Mouse (Mus musculus) embryonic facial prominence, embryonic 14.5 days (tissue): ENCODE data around the gene Rnd3. TPM values are rescaled to one million over a fixed set of nuclear protein-coding genes. Genes with fewer than 3 reads are reported as not detected.

Experiments
- ATAC-seq: fragments of 200-750 bp; cut with Nextera tagmentation; 2 replicates; pipeline ENCODE4 v1.8.0; 2017; ENCODE audit warnings: low read depth, moderate number of reproducible peaks, moderate TSS enrichment
- DNase-seq: peaks from one replicate; pipeline ENCODE4 v3.0.0-alpha.2; 2015; ENCODE audit warnings: low spot score
- H3K27ac ChIP-seq: fragments of 300-500 bp; sonication (generic); replicated peaks from 2 replicates; pipeline ENCODE4 v1.5.1; 2014; ENCODE audit warnings: low read depth, mild to moderate bottlenecking, low read length, moderate library complexity
- H3K27me3 ChIP-seq: fragments of 300-500 bp; sonication (generic); replicated peaks from 2 replicates; pipeline ENCODE4 v1.6.1; 2014; ENCODE audit warnings: low read length; ENCODE audit not compliant: control insufficient read depth, insufficient read depth
- H3K36me3 ChIP-seq: fragments of 300-500 bp; sonication (generic); 2 replicates; pipeline ENCODE4 v1.6.1; 2014; ENCODE audit warnings: low read length, mixed read lengths; ENCODE audit not compliant: control insufficient read depth, insufficient read depth
- H3K4me1 ChIP-seq: fragments of 300-500 bp; sonication (generic); 2 replicates; pipeline ENCODE4 v1.6.1; 2014; ENCODE audit warnings: antibody characterized with exemption, low read length; ENCODE audit not compliant: control insufficient read depth, insufficient read depth
- H3K4me2 ChIP-seq: fragments of 300-500 bp; sonication (generic); 2 replicates; pipeline ENCODE4 v1.6.1; 2014; ENCODE audit warnings: low read depth, mild to moderate bottlenecking, low read length, moderate library complexity, mixed read lengths
- H3K4me3 ChIP-seq: fragments of 300-500 bp; sonication (generic); 2 replicates; pipeline ENCODE4 v1.5.1; 2014; ENCODE audit warnings: low read depth, mild to moderate bottlenecking, low read length
- H3K9ac ChIP-seq: fragments of 300-500 bp; sonication (generic); 2 replicates; pipeline ENCODE4 v1.6.1; 2014; ENCODE audit warnings: low read depth, mild to moderate bottlenecking, low read length, moderate library complexity, mixed read lengths
- H3K9me3 ChIP-seq: fragments of 300-500 bp; sonication (generic); 2 replicates; pipeline ENCODE4 v1.6.1; 2016; ENCODE audit warnings: low read length; ENCODE audit not compliant: control insufficient read depth
- WGBS: fragments of 180-500 bp; shearing (Covaris S2); extraction: QIAGEN DNeasy Blood & Tissue Kit; methylation state at CpG from one replicate; pipeline ENCODE4 v1.1.7; 2014; 5-methylcytosine and 5-hydroxymethylcytosine counted together
- polyA plus RNA-seq: library from polyadenylated mRNA; unstranded; fragments of >200 nt; fragmentation: Nextera tagmentation; extraction: Ambion mirVana; gene quantifications from 2 replicates; pipeline ENCODE4 v1.2.1, GENCODE M21; 2014

Gene Rnd3
- polyA plus RNA-seq, 1 experiment from 2014 or later = 99.7 TPM

DNA sequence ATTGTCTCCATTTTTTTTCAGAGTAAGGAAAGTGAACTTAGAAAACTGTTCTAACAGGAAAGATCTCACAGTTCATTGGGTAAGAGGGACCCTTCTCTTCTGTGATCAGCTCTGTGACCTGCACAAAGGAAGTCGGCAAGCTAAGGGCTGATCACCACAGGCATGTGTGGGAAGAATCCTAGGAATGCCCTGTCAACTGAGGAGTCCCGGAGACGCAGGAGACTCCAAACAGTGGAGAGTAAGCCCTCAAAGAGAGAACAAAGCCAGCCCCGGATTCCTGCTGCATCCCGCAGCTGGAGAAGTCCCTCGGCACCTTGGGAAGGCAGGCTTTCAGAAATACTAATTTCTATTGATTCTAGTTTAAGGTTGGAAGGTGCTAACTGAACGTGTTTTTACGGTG, 8.4 kb downstream of the Rnd3 start:
- DNase-seq = peak; percentile 79
- 4% methylated on average over 8 of the region's 8 CpGs for WGBS

GRCm38 (mm10) chr2:51139912-51140446, 8.9 kb downstream of the Rnd3 start:
- ATAC-seq = no peak
- Histone ChIP-seq H3K4me1 (peaks cover 57% of the 10 kb centered on the region), H3K36me3 (peaks cover 49% of the 10 kb centered on the region), H3K4me2 (peak overlapping the region; percentile 70), H3K27ac (peak overlapping the region; percentile 9; the same call in 1 of the 2 replicates), H3K27me3 (no peaks in the 10 kb centered on the region), H3K4me3 (no peak overlapping the region), H3K9ac (no peak overlapping the region), H3K9me3 (no peaks in the 10 kb centered on the region)
- WGBS = 10% methylated on average over 6 of the region's 6 CpGs
- DNase-seq = no peak

More for the DNA sequence above, 8.4 kb downstream of the Rnd3 start:
- Histone ChIP-seq H3K4me2 (peak overlapping the region; percentile 70), H3K27me3 (no peaks in the 10 kb centered on the region), H3K36me3 (peaks cover 45% of the 10 kb centered on the region), H3K9ac (peak overlapping the region; percentile 45), H3K4me3 (peak overlapping the region; percentile 27), H3K4me1 (peaks cover 61% of the 10 kb centered on the region), H3K9me3 (no peaks in the 10 kb centered on the region), H3K27ac (peak overlapping the region; percentile 9; the same call in 1 of the 2 replicates)
- peak; percentile 68; the same call in 1 of the 2 replicates for ATAC-seq

GRCm38 (mm10) chr2:51139218-51139911, 9.5 kb downstream of the Rnd3 start:
- H3K9me3 ChIP-seq = no peaks in the 10 kb centered on the region
- ATAC-seq (peak; percentile 62), DNase-seq (peak; percentile 81)
- peaks cover 51% of the 10 kb centered on the region for H3K4me1 ChIP-seq
- H3K36me3 ChIP-seq = peaks cover 55% of the 10 kb centered on the region
- no peaks in the 10 kb centered on the region for H3K27me3 ChIP-seq
- 0 out of 2 replicates have a peak overlapping the region, but pooled peaks have one; percentile 11 for H3K27ac ChIP-seq
- H3K4me2 ChIP-seq = no peak overlapping the region
- H3K9ac ChIP-seq = no peak overlapping the region
- WGBS = 18% methylated on average over 5 of the region's 5 CpGs
- H3K4me3 ChIP-seq = no peak overlapping the region

DNA sequence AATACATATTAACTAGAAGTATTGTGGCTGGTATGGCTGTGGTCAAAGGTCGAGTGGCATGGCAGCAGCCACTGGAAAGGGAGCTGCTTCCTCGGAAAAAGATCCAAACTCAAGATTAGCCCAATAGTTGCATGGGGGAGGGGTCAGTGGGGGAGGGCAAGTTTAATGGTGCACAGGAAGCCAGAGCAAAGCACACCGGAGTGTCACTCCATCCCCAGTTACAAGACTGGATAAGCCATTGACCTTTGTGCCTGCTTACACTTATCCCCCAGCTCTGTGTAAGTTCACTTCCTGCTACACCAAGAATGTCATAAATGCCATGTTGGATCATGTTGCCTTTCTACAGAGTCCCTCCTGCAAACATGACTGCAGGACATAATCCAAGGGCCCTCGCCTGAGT, 11.2 kb downstream of the Rnd3 start:
- DNase-seq (no peak), ATAC-seq (no peak)
- Histone ChIP-seq H3K9ac (no peak overlapping the region), H3K4me2 (no peak overlapping the region), H3K9me3 (no peaks in the 10 kb centered on the region), H3K36me3 (peaks cover 60% of the 10 kb centered on the region), H3K27ac (no peak overlapping the region), H3K4me3 (no peak overlapping the region), H3K27me3 (no peaks in the 10 kb centered on the region), H3K4me1 (peaks cover 43% of the 10 kb centered on the region)
- WGBS = 34% methylated on average over 4 of the region's 4 CpGs

- Histone ChIP-seq H3K4me2 (no peak overlapping the region), H3K27ac (no peak overlapping the region), H3K9me3 (no peaks in the 10 kb centered on the region), H3K36me3 (peaks cover 75% of the 10 kb centered on the region), H3K27me3 (no peaks in the 10 kb centered on the region), H3K4me3 (no peak overlapping the region), H3K4me1 (no peaks in the 10 kb centered on the region), H3K9ac (no peak overlapping the region)
- no peak for ATAC-seq
- DNase-seq = no peak
- WGBS = 85% methylated on average over 20 of the region's 20 CpGs
These were observed 16.7 kb downstream of the Rnd3 start for GRCm38 (mm10) chr2:51132181-51132580.

GRCm38 (mm10) chr2:51128090-51128489, 20.8 kb downstream of the Rnd3 start:
- no peaks in the 10 kb centered on the region for H3K4me1 ChIP-seq
- no peak overlapping the region for H3K4me2 ChIP-seq
- H3K27me3 ChIP-seq = no peaks in the 10 kb centered on the region
- no peak for DNase-seq
- 0 out of 2 replicates have a peak, but pooled peaks cover 5% of the 10 kb centered on the region for H3K9me3 ChIP-seq
- no peak for ATAC-seq
- H3K4me3 ChIP-seq = no peak overlapping the region
- WGBS = 80% methylated on average over 4 of the region's 4 CpGs
- no peak overlapping the region for H3K27ac ChIP-seq
- no peak overlapping the region for H3K9ac ChIP-seq
- H3K36me3 ChIP-seq = peaks cover 36% of the 10 kb centered on the region

GRCm38 (mm10) chr2:51110271-51110670, 38.6 kb downstream of the Rnd3 start:
- peak; percentile 83 for DNase-seq
- H3K9ac ChIP-seq = no peak overlapping the region
- 33% methylated on average over 2 of the region's 2 CpGs for WGBS
- H3K27me3 ChIP-seq = no peaks in the 10 kb centered on the region
- peaks cover 4% of the 10 kb centered on the region for H3K4me1 ChIP-seq
- no peaks in the 10 kb centered on the region for H3K9me3 ChIP-seq
- no peak overlapping the region for H3K27ac ChIP-seq
- no peak for ATAC-seq
- no peak overlapping the region for H3K4me3 ChIP-seq
- no peak overlapping the region for H3K4me2 ChIP-seq
- H3K36me3 ChIP-seq = no peaks in the 10 kb centered on the region

GRCm38 (mm10) chr2:51108631-51109030, 40.3 kb downstream of the Rnd3 start:
- Histone ChIP-seq H3K4me1 (peaks cover 4% of the 10 kb centered on the region), H3K4me2 (no peak overlapping the region), H3K9me3 (no peaks in the 10 kb centered on the region), H3K27ac (no peak overlapping the region), H3K27me3 (no peaks in the 10 kb centered on the region), H3K9ac (no peak overlapping the region), H3K4me3 (no peak overlapping the region), H3K36me3 (no peaks in the 10 kb centered on the region)
- ATAC-seq (no peak), DNase-seq (no peak)
- WGBS = 50% methylated on average over 5 of the region's 5 CpGs

GRCm38 (mm10) chr2:51101187-51101586, 47.7 kb downstream of the Rnd3 start:
- no peak overlapping the region for H3K9ac ChIP-seq
- no peak overlapping the region for H3K4me3 ChIP-seq
- H3K9me3 ChIP-seq = no peaks in the 10 kb centered on the region
- H3K27ac ChIP-seq = no peak overlapping the region
- DNase-seq (peak; percentile 69), ATAC-seq (no peak)
- H3K4me2 ChIP-seq = no peak overlapping the region
- no peaks in the 10 kb centered on the region for H3K27me3 ChIP-seq
- no peaks in the 10 kb centered on the region for H3K36me3 ChIP-seq
- H3K4me1 ChIP-seq = no peaks in the 10 kb centered on the region
- 30% methylated on average over 4 of the region's 4 CpGs for WGBS
